ENCODE assay signal across 8 mouse cellular contexts in the genomic region with DNA sequence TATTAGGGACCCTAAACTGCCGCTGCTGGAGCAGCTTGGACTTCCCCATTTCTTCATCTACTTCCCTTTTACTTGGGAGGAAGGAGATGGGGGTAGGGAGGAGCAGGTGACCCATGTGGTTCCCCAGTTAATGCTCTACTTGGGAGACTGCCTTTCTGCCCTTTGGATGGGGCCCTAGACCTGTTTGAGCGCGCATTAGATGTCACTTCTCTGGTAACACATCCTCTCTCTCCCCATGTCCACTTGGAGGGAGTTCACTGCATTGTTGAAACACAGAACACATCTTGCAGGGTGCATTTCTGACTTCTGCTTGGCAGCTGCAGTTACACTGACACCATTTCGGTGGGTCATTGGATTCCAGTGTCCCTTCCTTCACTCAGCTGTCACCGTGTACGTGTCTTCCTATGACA. TPM values are rescaled to one million over a fixed set of nuclear protein-coding genes. Genes with fewer than 3 reads are reported as not detected.
DNase-seq lines count a peak whose midpoint lies in the region; ATAC-seq and TF ChIP-seq lines count a peak whose summit lies in the region.

No protein-coding gene starts in this region.

- no peak overlapping the region for H3K9ac ChIP-seq in kidney, embryonic 16.5 days (replicated peaks; ENCODE audit: low read length)
- H3K9ac ChIP-seq in midbrain, embryonic 14.5 days (replicated peaks; ENCODE audit: low read length) = no peak overlapping the region; the same call in 1 of the 2 replicates

- no peaks in the 10 kb centered on the region for H3K9me3 ChIP-seq in heart, embryonic 10.5 days
- no peaks in the 10 kb centered on the region for H3K9me3 ChIP-seq in kidney, embryonic 16.5 days (ENCODE audit: low read length)
- H3K9me3 ChIP-seq in midbrain, embryonic 14.5 days (ENCODE audit: control insufficient read depth, low read length) = no peaks in the 10 kb centered on the region

- 0 out of 2 replicates have a peak overlapping the region, but pooled peaks have one; percentile 54 for H3K4me2 ChIP-seq in kidney, embryonic 16.5 days (replicated peaks; ENCODE audit: low read depth, low read length)
- peak overlapping the region; percentile 51 for H3K4me2 ChIP-seq in midbrain, embryonic 14.5 days (ENCODE audit: low read length)

- peaks cover 21% of the 10 kb centered on the region for H3K4me1 ChIP-seq in thymus, adult 2 months (replicated peaks; ENCODE audit: control insufficient read depth, insufficient read depth, low read length)
- H3K4me1 ChIP-seq in heart, embryonic 10.5 days = peaks cover 11% of the 10 kb centered on the region; the same call in 1 of the 2 replicates
- H3K4me1 ChIP-seq in kidney, embryonic 16.5 days (ENCODE audit: insufficient read depth, low read length) = peaks cover 6% of the 10 kb centered on the region; the same call in 1 of the 2 replicates
- H3K4me1 ChIP-seq in midbrain, embryonic 14.5 days (ENCODE audit: control insufficient read depth, insufficient read depth, low read length) = peaks cover 7% of the 10 kb centered on the region

- H3K27ac ChIP-seq in thymus, adult 2 months (ENCODE audit: control insufficient read depth, insufficient read depth, low read length) = peak overlapping the region; percentile 65
- peak overlapping the region; percentile 52 for H3K27ac ChIP-seq in heart, embryonic 10.5 days
- no peak overlapping the region for H3K27ac ChIP-seq in kidney, embryonic 16.5 days (ENCODE audit: low read length)
- peak overlapping the region; percentile 95; the same call in 1 of the 2 replicates for H3K27ac ChIP-seq in midbrain, embryonic 14.5 days (replicated peaks; ENCODE audit: low read depth, low read length)

- no peak overlapping the region for H3K4me3 ChIP-seq in thymus, adult 2 months (ENCODE audit: control insufficient read depth, insufficient read depth, low read length)
- H3K4me3 ChIP-seq in heart, embryonic 10.5 days = no peak overlapping the region
- 0 out of 2 replicates have a peak overlapping the region, but pooled peaks have one; percentile 67 for H3K4me3 ChIP-seq in kidney, embryonic 16.5 days (ENCODE audit: low read length)
- 0 out of 2 replicates have a peak overlapping the region, but pooled peaks have one; percentile 56 for H3K4me3 ChIP-seq in midbrain, embryonic 14.5 days (replicated peaks; ENCODE audit: low read depth, low read length)

- peaks cover 13% of the 10 kb centered on the region for H3K36me3 ChIP-seq in thymus, adult 2 months (ENCODE audit: control insufficient read depth, insufficient read depth, low read length)
- H3K36me3 ChIP-seq in heart, embryonic 10.5 days = peaks cover 3% of the 10 kb centered on the region; the same call in 1 of the 2 replicates
- no peaks in the 10 kb centered on the region for H3K36me3 ChIP-seq in kidney, embryonic 16.5 days (ENCODE audit: insufficient read depth, low read length)
- H3K36me3 ChIP-seq in midbrain, embryonic 14.5 days (ENCODE audit: control insufficient read depth, insufficient read depth, low read length) = 0 out of 2 replicates have a peak, but pooled peaks cover 4% of the 10 kb centered on the region

- no peak for DNase-seq in thymus, adult 2 months
- no peak for DNase-seq in thymus, postnatal 14 days
- DNase-seq in heart, embryonic 10.5 days (ENCODE audit: low spot score) = no peak
- peak; percentile 18 for DNase-seq in midbrain, embryonic 14.5 days
- DNase-seq in ovary, postnatal 10 days (ENCODE audit: low spot score) = no peak
- DNase-seq in frontal cortex, postnatal 14 days (ENCODE audit: low spot score in 2 of 2) = no peak
- DNase-seq in right cerebral cortex, postnatal 10 days (ENCODE audit: low spot score in 2 of 2) = no peak

- TF ChIP-seq POLR2A in thymus, adult 2 months (IDR thresholded peaks at IDR 0.05; ENCODE audit: control insufficient read depth, extremely low read depth, insufficient read depth, low read length, poor library complexity) = no peak

- TF ChIP-seq CTCF in thymus, adult 2 months (IDR thresholded peaks at IDR 0.05; ENCODE audit: borderline replicate concordance, control insufficient read depth, extremely low read depth, insufficient read depth, low read length, poor library complexity) = no peak

- H3K27me3 ChIP-seq in thymus, adult 2 months (ENCODE audit: control insufficient read depth, insufficient read depth, low read length) = no peaks in the 10 kb centered on the region
- H3K27me3 ChIP-seq in heart, embryonic 10.5 days (ENCODE audit: insufficient read depth, poor library complexity, severe bottlenecking) = peaks cover 22% of the 10 kb centered on the region; the same call in 1 of the 2 replicates
- peaks cover 22% of the 10 kb centered on the region; the same call in 1 of the 2 replicates for H3K27me3 ChIP-seq in kidney, embryonic 16.5 days (ENCODE audit: insufficient read depth, low read length)
- no peaks in the 10 kb centered on the region for H3K27me3 ChIP-seq in midbrain, embryonic 14.5 days (ENCODE audit: control insufficient read depth, insufficient read depth, low read length)

- WGBS in thymus, adult 2 months = 17% methylated on average over 6 of the region's 6 CpGs
- 34% methylated on average over 6 of the region's 6 CpGs for WGBS in heart, embryonic 10.5 days
- 46% methylated on average over 6 of the region's 6 CpGs for WGBS in kidney, embryonic 16.5 days
- 36% methylated on average over 6 of the region's 6 CpGs for WGBS in midbrain, embryonic 14.5 days

- ATAC-seq in kidney, embryonic 16.5 days (ENCODE audit: low FRiP score, low TSS enrichment) = peak; percentile 50; the same call in 1 of the 2 replicates
- no peak for ATAC-seq in midbrain, embryonic 14.5 days (ENCODE audit: low FRiP score, low TSS enrichment)

RNA-seq across cellular contexts. Expression of gene Tmsb4x, which starts 1.2 kb away (rescaled TPM):
- 442 and 583 TPM in 2 replicates for polyA plus RNA-seq in thymus, adult 2 months (2012; rRNA removed)
- polyA plus RNA-seq in heart, embryonic 10.5 days (2016; fragmentation: Nextera tagmentation; extraction: Ambion mirVana) = 1,947 and 1,991 TPM in 2 replicates
- 2,464 and 2,500 TPM in 2 replicates for polyA plus RNA-seq in kidney, embryonic 16.5 days (2015; fragmentation: Nextera tagmentation; extraction: Ambion mirVana)
- 5,114 and 5,358 TPM in 2 replicates for polyA plus RNA-seq in midbrain, embryonic 14.5 days (2014; fragmentation: Nextera tagmentation; extraction: Ambion mirVana)

RNA-seq across cellular contexts. Expression of gene Tlr8, which starts 53.8 kb away (rescaled TPM):
- polyA plus RNA-seq in thymus, adult 2 months (2012; rRNA removed) = 1.1 and 1.6 TPM in 2 replicates
- polyA plus RNA-seq in heart, embryonic 10.5 days (2016; fragmentation: Nextera tagmentation; extraction: Ambion mirVana) = 0.08 TPM in 1 of 2 replicates, not detected in the other
- 0.06 and 0.15 TPM in 2 replicates for polyA plus RNA-seq in kidney, embryonic 16.5 days (2015; fragmentation: Nextera tagmentation; extraction: Ambion mirVana)
- 0.07 TPM in 1 of 2 replicates, not detected in the other for polyA plus RNA-seq in midbrain, embryonic 14.5 days (2014; fragmentation: Nextera tagmentation; extraction: Ambion mirVana)

Comparison
In these comparisons a context has a peak if more than half of its experiments do, and no peak if none do; other contexts are left out.
1. H3K4me3 ChIP-seq: peak in kidney, embryonic 16.5 days (single experiment) and midbrain, embryonic 14.5 days (single experiment); none in thymus, adult 2 months (single experiment) and heart, embryonic 10.5 days (single experiment).